Mouse (Mus musculus) heart, postnatal 25 days (tissue): ENCODE measurements around the gene Dnajb1. TPM values are rescaled to one million over a fixed set of nuclear protein-coding genes. Genes with fewer than 3 reads are reported as not detected.

Experiments
- DNase-seq: peaks from one replicate; pipeline ENCODE4 v3.0.0; 2022; ENCODE audit warnings: low spot score
- intact Hi-C: fragments of 180-260 bp; cut with DNase I; formaldehyde crosslinking; loops from one replicate; pipeline ENCODE4 v1.15.1; 2025
- total RNA-seq, 2 experiments: library from RNA; stranded (reverse); gene quantifications; 2 replicates each; pipeline ENCODE4 v1.2.3; 2021

Gene Dnajb1
- total RNA-seq, 2 experiments from 2014 or later: 10.4 to 17.6 TPM

- no peak for DNase-seq
- intact Hi-C loops: no loop called here
These were observed 40.0 kb downstream of the Dnajb1 start for GRCm38 (mm10) chr8:83648031-83648430.

- DNase-seq: no peak
- intact Hi-C loops: no loop called here
These were observed 41.7 kb downstream of the Dnajb1 start for GRCm38 (mm10) chr8:83649699-83650098.

DNA sequence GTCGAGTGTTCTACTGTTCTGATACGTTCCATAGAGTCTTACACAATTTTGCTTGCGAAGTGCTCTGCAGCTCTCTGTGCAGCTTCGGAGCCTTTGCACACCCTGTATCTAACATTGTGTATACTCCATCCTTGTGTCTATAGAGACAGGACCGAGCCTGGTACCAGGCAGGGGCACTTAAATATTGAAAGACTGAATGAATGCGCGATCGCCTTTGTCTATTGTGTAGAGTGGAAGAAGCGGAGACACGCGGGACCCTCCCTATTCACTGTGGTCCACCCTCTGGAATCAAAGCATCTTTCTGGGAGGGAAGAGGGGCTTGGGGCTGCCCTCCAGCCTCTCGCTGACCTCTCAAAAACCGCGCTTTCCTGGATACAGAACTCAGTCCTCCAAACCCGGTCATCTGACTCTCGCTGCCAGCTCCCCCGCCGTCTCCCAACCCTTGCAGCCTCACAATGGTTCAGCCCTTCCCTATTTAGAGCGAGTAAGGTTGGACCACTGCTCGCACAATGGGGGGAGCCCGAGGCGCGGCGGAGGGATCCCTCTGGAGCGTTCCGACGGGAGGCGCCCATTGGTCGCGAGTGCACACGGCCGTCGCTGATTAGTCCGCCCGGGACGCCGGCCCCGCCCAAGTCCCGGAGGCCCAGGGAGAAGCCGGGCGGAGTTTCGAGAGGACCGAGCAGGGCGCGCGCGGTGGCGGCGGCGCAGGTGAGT is 44.2 kb downstream of the Dnajb1 start, which contains the start of gene Gipc1:
Gene Gipc1, plus strand, starts transcription at position 648 of the 714 bp plus-strand sequence.
- peak; percentile 95 for DNase-seq
- intact Hi-C loops: no loop called here

- no peak for DNase-seq
- intact Hi-C loops: no loop called here
These were observed 45.0 kb downstream of the Dnajb1 start for GRCm38 (mm10) chr8:83652744-83653661.

DNA sequence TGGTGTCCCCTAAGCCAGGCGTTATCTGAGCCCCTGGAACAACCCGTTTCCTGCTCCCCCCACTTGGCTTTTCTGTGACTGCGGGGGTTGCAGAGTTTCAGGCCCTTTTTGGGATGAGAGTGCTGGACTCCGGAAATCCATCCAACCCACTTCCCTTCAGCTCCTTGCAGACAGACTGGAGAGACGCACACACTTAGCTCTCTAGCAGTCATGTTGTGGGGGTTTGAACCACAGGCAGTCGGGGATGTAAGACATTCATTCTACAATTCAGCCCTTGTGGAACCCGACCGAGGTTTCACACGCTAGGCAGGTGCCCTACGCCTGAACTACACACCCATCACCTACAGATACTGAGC is 45.6 kb downstream of the Dnajb1 start:
- no peak for DNase-seq

GRCm38 (mm10) chr8:83654725-83655124 is 46.7 kb downstream of the Dnajb1 start:
- intact Hi-C loops: no loop called here

More for the DNA sequence above, 45.6 kb downstream of the Dnajb1 start:
- intact Hi-C loops: no loop called here

DNA sequence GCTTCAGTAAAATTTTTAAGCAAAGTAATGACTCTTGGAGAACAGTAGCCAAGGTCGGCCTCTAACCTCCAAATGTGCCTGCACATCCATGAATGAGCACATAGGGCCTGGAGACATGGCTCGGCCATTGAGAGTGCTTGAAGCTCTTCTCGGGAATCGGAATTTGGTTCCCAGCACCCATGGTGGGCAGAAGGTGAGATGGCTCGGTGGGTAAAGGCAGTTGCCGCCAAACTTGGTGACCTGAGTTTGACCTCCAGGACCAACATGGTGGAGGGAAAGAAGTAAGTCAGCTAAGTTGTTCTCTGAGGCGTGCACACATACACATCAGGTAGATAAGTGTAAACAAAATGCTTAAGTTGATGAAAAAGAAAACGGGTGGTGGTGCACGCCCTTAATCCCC is 48.0 kb downstream of the Dnajb1 start:
- no peak for DNase-seq
- intact Hi-C loops: no loop called here

More at GRCm38 (mm10) chr8:83654725-83655124, 46.7 kb downstream of the Dnajb1 start:
- no peak for DNase-seq

DNA sequence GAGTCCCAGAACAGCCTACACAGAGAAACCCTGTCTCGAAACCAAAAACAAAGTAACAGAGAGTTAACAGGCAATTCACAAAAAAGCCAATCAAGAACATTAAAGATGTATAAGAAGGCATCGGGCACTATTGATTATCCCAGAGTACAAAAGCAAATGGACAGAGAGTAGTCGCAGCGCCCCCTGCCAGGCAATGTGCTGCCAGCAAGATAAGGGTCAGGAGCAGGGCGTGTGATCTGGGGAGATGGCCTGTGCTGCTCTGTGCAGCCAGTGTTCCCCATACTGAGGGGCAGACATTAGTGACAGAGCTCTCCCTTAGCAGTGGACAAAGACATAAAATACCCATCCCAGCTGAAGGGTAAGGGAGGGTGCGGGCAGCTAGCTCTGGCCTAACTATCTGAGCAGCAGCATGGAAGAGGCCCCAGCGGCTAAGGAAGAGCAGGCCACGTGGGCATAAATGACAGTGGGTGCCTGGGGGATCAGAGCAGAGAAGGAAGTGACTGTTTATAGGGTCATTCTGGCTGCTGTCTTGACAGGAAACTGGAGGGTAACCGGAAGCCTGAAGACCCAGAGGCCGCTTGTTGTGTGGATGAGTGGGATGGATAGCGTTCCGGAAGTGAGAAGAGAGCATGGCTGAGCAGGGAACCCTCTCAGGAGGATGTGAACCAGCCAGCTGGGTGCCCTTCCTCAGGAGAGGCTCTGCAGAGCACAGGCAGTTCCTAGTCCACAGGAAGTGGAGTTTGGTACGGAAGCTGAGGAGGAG is 48.7 kb downstream of the Dnajb1 start:
- intact Hi-C loops: no loop called here
- DNase-seq: no peak

GRCm38 (mm10) chr8:83660545-83660944 is 52.6 kb downstream of the Dnajb1 start:
- no peak for DNase-seq

DNA sequence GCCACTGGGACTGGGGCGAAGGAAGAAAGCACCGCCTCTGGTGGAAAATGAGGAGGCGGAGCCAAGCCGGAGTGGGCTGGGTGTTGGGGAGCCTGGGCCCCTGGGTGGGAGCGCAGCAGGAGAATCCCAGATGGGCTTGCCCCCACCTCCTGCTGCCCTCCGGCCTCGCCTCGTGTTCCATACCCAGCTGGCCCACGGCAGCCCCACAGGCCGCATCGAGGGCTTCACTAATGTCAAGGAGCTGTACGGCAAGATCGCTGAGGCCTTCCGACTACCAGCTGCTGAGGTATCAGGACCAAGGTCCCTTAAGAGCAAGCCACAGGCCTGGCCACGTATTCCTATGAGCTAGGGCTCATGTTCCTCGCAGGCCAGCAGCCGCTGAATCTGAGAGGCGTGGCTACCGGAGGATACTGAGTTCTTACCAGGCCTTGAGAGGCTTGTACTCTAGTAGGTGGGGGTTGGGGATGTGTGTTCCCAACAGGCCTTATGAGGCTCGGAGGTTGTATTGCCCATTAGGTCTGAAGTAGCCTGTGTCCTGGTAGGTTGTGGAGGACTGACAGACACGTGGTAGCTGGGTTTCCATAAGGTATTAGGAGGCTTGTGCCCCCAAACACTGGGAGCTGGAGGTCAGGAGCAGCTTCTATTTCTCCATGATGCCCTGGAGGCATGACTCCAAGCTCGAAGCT is 53.1 kb downstream of the Dnajb1 start:
- no peak for DNase-seq
- intact Hi-C loops: loop anchor here (5.0 kb wide), 3 partner anchors 61 to 296 kb away; partner anchors contain the start of genes Asf1b and Gm10644

More at GRCm38 (mm10) chr8:83660545-83660944, 52.6 kb downstream of the Dnajb1 start:
- intact Hi-C loops: loop anchor here (5.0 kb wide), 3 partner anchors 62 to 297 kb away; partner anchors contain the start of genes Asf1b and Gm10644

Other genes with a start within 250 kb of the Dnajb1 start
- not detected for gene Clgn, start 218.3 kb upstream of the Dnajb1 start, total RNA-seq
- gene Scoc, start 149.8 kb upstream of the Dnajb1 start, total RNA-seq: 10 to 100 TPM; 45.3 to 48.1 TPM
- gene Olfr370, start 72.4 kb upstream of the Dnajb1 start, total RNA-seq: not detected
- 100 to 1,000 TPM; 752 to 766 TPM for gene Ndufb7, start 41.5 kb upstream of the Dnajb1 start, total RNA-seq
- 100 to 1,000 TPM; 381 to 389 TPM for gene Tecr, start 222 bp upstream of the Dnajb1 start, total RNA-seq
- 10 to 100 TPM; 27.3 to 29.9 TPM for gene Gipc1, start 44.5 kb downstream of the Dnajb1 start, total RNA-seq
- under 1 TPM; 0.25 to 0.34 TPM for gene Ptger1, start 58.5 kb downstream of the Dnajb1 start, total RNA-seq
- 10 to 100 TPM; 58.6 to 58.8 TPM for gene Pkn1, start 91.0 kb downstream of the Dnajb1 start, total RNA-seq
- 10 to 100 TPM; 20.0 to 21.6 TPM for gene Ddx39, start 107.0 kb downstream of the Dnajb1 start, total RNA-seq
- 10 to 100 TPM; 39.4 to 56.9 TPM for gene Adgre5, start 133.1 kb downstream of the Dnajb1 start, total RNA-seq